Mouse (Mus musculus): ENCODE measurements around the gene Olfr772.
"Not testable (repeated sequence)": the region's sequence is repeated elsewhere in the genome, so short reads cannot be mapped to it uniquely, and the experiment has no call there.

The Olfr772 gene

DNA sequence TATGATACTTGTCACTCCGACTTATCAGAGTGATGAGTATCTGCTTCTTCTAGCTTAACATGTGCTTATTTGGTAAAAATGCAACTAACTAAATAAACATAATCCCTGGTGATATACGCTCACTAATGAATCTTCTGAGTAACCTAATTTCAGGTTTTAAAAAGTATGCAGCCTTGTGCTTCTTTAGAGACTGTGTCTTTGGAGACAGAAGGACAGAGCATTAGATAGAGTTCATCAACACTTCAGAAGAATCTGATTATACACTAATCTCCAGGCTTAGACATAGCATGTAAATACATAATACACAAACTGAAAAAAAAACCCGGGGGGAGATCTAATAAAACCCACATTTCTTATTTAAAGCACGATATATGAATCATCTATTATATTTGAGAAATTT lies at the start of gene Olfr772:
Olfr772 (minus strand) TSS at position 101 of the 400 bp plus-strand sequence.
- DNase-seq (ENCODE audit: inconsistent age in 2 of 2, low spot score in 1 of 2), result not testable (repeated sequence)

GRCm38 (mm10) chr10:129187319-129187718 lies 9.6 kb upstream of the Olfr772 start, which contains the start of gene Olfr773:
Gene Olfr773 (minus strand): TSS chr10:129187419.
- not testable (repeated sequence) for DNase-seq (ENCODE audit: inconsistent age in 2 of 2, low spot score in 1 of 2)

DNA sequence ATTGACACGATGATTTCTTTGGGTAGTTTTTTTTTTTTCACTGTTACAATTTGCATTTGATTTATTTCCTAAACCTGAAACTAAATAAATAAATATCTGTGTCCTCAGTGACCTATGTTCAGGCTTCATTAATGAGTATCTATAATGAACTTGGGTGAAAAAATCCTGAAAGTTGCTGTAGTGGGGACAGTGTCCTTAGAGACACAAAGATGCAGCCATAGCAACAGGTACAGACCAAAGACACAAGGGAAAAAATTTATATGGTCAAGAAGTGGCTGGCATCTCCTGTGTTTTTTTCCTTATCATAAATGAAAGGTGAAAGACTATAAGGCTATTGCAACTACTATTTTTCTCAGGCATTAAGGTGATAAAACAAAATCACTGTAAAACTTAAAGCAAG lies 13.1 kb downstream of the Olfr772 start, which contains the start of gene Olfr771:
Olfr771 (minus strand) TSS at position 101 of the 400 bp plus-strand sequence.
- no peak for DNase-seq (ENCODE audit: inconsistent age in 2 of 2, low spot score in 1 of 2)

- DNase-seq (ENCODE audit: inconsistent age in 2 of 2, low spot score in 1 of 2), result no peak
Measured at GRCm38 (mm10) chr10:129138898-129139297, 38.8 kb downstream of the Olfr772 start, which contains the start of gene Olfr770. Gene Olfr770 (minus strand): TSS chr10:129138998.

All from adrenal gland, adult (tissue).